Mouse (Mus musculus) brain, embryonic 14.5 days (tissue): ENCODE data around the gene Gm20708.

ENCODE experiments used
- CTCF ChIP-seq: fragments of 200-500 bp; IDR thresholded peaks from 2 replicates; pipeline ENCODE4 v1.5.1; 2012; ENCODE audit warnings: inconsistent platforms, mild to moderate bottlenecking, moderate library complexity, borderline replicate concordance; ENCODE audit not compliant: insufficient read depth, insufficient read length; ENCODE audit errors: extremely low read depth
- POLR2A ChIP-seq: fragments of 200-500 bp; IDR thresholded peaks from 2 replicates; pipeline ENCODE4 v1.6.1; 2012; ENCODE audit warnings: mild to moderate bottlenecking, inconsistent platforms, borderline replicate concordance; ENCODE audit not compliant: poor library complexity, insufficient read depth, insufficient read length, severe bottlenecking; ENCODE audit errors: extremely low read depth

DNA sequence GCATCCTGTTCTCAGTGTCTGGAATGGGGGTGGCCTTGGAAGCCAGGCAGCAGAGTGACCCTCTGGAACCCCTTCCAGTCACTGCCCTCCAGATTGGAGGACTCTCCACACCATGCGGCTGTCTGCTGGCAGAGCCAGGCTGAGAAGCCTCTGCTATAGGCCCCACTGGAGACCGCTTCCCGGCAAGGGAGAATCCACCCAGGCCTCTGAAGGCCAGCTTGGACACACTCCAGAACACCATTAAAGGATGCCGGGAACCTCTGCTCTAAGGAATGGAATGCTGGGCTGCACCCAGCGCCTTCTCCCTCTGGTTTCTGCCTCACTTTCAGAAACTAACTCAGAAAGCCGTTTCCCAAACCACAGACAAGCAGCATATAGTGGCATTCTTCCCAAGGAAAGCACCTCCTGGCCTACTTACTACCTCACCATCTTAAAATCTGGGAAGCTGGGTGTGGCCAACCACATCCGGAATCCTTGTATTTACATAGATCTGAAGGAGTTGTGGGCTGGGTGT lies 13.3 kb downstream of the Gm20708 start:
- TF ChIP-seq CTCF, result no peak
- no peak for TF ChIP-seq POLR2A
